Mouse (Mus musculus) embryonic facial prominence, embryonic 15.5 days (tissue): ENCODE results near the gene Cybc1. TPM values are rescaled to one million over a fixed set of nuclear protein-coding genes. Genes with fewer than 3 reads are reported as not detected.

Experiments used
- ATAC-seq: fragments of 200-750 bp; cut with Nextera tagmentation; 2 replicates; pipeline ENCODE4 v1.8.0; 2017; ENCODE audit warnings: low read depth, moderate TSS enrichment; ENCODE audit not compliant: insufficient number of reproducible peaks, low FRiP score, low TSS enrichment
- H3K27ac ChIP-seq: fragments of 300-500 bp; sonication (generic); replicated peaks from 2 replicates; pipeline ENCODE4 v1.5.1; 2015; ENCODE audit warnings: mild to moderate bottlenecking, inconsistent platforms
- H3K27me3 ChIP-seq: fragments of 300-500 bp; sonication (generic); 2 replicates; pipeline ENCODE4 v1.6.1; 2015; ENCODE audit warnings: inconsistent platforms
- H3K36me3 ChIP-seq: fragments of 300-500 bp; sonication (generic); 2 replicates; pipeline ENCODE4 v1.6.1; 2015; ENCODE audit warnings: mild to moderate bottlenecking, inconsistent platforms
- H3K4me1 ChIP-seq: fragments of 300-500 bp; sonication (generic); 2 replicates; pipeline ENCODE4 v1.6.1; 2015; ENCODE audit warnings: inconsistent platforms
- H3K4me2 ChIP-seq: fragments of 300-500 bp; sonication (generic); replicated peaks from 2 replicates; pipeline ENCODE4 v1.6.1; 2015; ENCODE audit warnings: mild to moderate bottlenecking, inconsistent platforms
- H3K4me3 ChIP-seq: fragments of 300-500 bp; sonication (generic); replicated peaks from 2 replicates; pipeline ENCODE4 v1.5.1; 2015; ENCODE audit warnings: mild to moderate bottlenecking, inconsistent platforms
- H3K9ac ChIP-seq: fragments of 300-500 bp; sonication (generic); 2 replicates; pipeline ENCODE4 v1.6.1; 2015; ENCODE audit warnings: inconsistent platforms
- H3K9me3 ChIP-seq: fragments of 300-500 bp; sonication (generic); replicated peaks from 2 replicates; pipeline ENCODE4 v1.6.1; 2016; ENCODE audit warnings: inconsistent platforms
- WGBS: fragments of 180-500 bp; shearing (Covaris S2); methylation state at CpG from one replicate; pipeline ENCODE4 v1.1.7; 2015; 5-methylcytosine and 5-hydroxymethylcytosine counted together
- polyA plus RNA-seq: library from polyadenylated mRNA; unstranded; fragments of >200 nt; fragmentation: Nextera tagmentation; extraction: Ambion mirVana; gene quantifications from 2 replicates; pipeline ENCODE4 v1.2.1, GENCODE M21; 2015

The Cybc1 gene
- 43.2 and 44.8 TPM in 2 replicates for polyA plus RNA-seq

DNA sequence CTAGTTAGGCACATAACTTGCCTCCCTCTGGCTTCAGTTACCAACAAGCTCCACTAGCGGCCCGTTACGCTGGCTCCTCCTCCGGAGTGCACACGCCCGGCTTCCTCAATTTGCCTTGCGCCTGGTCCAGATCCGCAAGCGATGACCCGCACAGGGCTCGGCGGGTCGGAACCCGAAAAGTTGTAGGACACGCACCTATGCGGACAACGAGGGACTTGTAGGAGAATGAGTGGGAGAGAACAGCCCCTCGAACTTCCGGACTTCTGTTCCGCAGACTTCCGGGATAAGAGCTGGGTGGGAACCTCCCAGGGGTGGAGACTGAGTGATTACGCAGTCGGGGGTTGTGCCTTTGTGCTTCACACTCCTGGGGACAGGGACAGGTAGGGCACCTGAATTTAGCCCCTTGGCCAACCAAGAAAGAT is at the start of gene Cybc1:
TSS of gene Cybc1 (minus strand) at position 305 of the 422 bp plus-strand sequence.
- Histone ChIP-seq H3K9me3 (no peaks in the 10 kb centered on the region), H3K9ac (peak within 1 kb of the TSS; percentile 61), H3K4me3 (peak within 1 kb of the TSS; percentile 72), H3K36me3 (peaks cover 20% of the 10 kb centered on the region), H3K27me3 (no peaks in the 10 kb centered on the region), H3K27ac (peak within 1 kb of the TSS; percentile 87), H3K4me2 (peak within 1 kb of the TSS; percentile 85), H3K4me1 (peaks cover 14% of the 10 kb centered on the region)
- 0% methylated on average over 23 of the region's 23 CpGs for WGBS
- ATAC-seq: peak; percentile 89

DNA sequence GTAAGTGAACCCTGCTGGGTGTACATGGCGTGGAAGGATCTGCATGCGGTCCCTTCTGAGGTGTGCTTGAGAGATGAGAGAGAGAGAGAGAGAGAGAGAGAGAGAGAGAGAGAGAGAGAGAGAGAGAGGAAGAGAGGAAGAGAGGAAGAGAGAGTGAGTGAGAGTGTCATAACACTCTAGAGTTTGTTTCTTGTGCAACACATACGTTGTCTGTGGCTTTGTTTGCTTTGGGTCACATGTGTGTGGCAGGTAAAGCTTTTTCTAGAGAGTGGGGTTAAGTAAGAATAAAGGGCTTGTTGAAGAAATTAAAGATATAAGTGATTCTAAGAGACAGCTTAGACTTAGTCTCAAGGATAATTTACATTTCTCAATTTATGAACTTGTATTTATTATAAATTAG is 48.9 kb upstream of the Cybc1 start:
- Histone ChIP-seq H3K4me3 (no peak overlapping the region), H3K27ac (no peak overlapping the region), H3K27me3 (no peaks in the 10 kb centered on the region), H3K4me1 (no peaks in the 10 kb centered on the region), H3K9me3 (no peaks in the 10 kb centered on the region), H3K4me2 (no peak overlapping the region), H3K9ac (no peak overlapping the region), H3K36me3 (0 out of 2 replicates have a peak, but pooled peaks cover 6% of the 10 kb centered on the region)
- WGBS: 89% methylated on average over 3 of the region's 3 CpGs
- ATAC-seq: no peak

DNA sequence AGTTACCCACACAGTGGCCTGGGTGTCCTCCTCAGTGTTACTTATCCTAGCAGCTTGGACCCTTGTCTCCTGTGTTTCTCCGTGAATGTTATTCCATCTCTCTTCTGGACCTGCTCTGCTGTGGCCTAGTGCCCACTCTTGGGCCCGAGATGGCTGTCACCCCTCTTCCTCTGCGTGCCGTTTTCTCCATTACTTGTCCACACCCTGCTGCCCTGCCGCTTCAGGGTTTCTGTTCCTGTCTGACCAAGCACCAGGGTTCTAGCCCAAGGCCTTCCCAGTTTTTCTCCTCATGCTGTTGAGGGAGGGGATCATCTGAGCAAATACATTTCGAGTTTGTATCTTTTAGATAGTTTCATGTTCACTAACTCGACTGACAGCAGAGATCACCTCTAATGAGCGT is 48.4 kb upstream of the Cybc1 start:
- Histone ChIP-seq H3K9ac (no peak overlapping the region), H3K27ac (no peak overlapping the region), H3K9me3 (no peaks in the 10 kb centered on the region), H3K4me1 (no peaks in the 10 kb centered on the region), H3K4me2 (no peak overlapping the region), H3K27me3 (no peaks in the 10 kb centered on the region), H3K4me3 (no peak overlapping the region), H3K36me3 (0 out of 2 replicates have a peak, but pooled peaks cover 7% of the 10 kb centered on the region)
- ATAC-seq: no peak
- 87% methylated on average over 8 of the region's 8 CpGs for WGBS

DNA sequence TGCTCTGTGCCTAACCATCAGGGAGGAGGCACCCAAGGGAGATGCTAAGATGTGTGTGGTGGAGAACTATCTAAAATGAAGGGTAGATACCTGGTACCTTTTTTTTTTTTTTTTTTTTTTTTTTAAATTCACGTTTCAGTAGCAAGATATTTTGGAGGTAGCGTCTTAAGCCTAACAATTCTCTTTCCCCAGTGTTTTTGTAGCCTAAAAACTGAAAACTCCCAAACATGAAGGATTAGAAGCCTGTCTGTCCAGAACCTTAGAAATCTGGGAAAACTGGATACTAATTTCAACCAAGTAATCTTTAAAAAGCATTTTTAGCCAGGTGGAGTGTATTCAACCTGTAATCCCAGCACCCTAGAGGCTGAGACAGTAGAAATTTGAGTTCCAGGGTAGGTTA is 32.0 kb upstream of the Cybc1 start:
- peak overlapping the region; percentile 71 for H3K4me2 ChIP-seq
- no peaks in the 10 kb centered on the region for H3K27me3 ChIP-seq
- no peaks in the 10 kb centered on the region for H3K9me3 ChIP-seq
- H3K9ac ChIP-seq: peak overlapping the region; percentile 98
- WGBS: 48% methylated on average over 2 of the region's 2 CpGs
- ATAC-seq: no peak
- H3K27ac ChIP-seq: no peak overlapping the region
- H3K4me1 ChIP-seq: peaks cover 20% of the 10 kb centered on the region
- peaks cover 28% of the 10 kb centered on the region for H3K36me3 ChIP-seq
- H3K4me3 ChIP-seq: peak overlapping the region; percentile 99

DNA sequence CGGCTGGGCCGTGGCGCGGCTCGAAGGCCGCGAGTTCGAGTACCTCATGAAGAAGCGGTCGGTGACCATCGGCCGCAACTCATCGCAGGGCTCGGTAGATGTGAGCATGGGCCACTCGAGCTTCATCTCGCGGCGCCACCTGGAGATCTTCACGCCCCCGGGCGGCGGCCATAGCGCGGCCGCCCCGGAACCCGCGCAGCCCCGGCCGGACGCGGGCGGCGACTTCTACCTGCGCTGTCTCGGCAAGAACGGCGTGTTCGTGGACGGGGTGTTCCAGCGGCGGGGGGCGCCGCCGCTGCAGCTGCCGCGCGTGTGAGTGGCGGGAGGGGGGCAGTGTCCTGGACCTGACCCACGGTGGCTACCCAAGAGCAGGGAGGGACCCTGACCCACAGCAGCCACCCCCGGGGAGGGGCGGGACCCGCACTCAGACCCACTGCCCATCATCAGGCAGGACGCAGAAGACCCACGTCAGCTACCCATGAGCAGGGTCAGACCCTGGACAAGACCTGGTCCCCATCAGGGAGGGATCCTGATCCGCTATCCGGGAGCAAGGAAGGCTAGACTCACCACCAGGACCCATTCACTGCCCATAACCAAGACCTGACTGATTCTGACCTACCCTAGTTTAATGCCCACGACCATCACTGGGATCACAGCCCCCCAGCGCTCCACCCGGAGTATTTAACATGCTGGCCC is 31.2 kb upstream of the Cybc1 start:
- Histone ChIP-seq H3K9ac (peak overlapping the region; percentile 98), H3K4me1 (peaks cover 20% of the 10 kb centered on the region), H3K36me3 (peaks cover 29% of the 10 kb centered on the region), H3K4me3 (peak overlapping the region; percentile 99), H3K4me2 (peak overlapping the region; percentile 71), H3K9me3 (no peaks in the 10 kb centered on the region), H3K27me3 (no peaks in the 10 kb centered on the region), H3K27ac (peak overlapping the region; percentile 81)
- under 1% methylated on average over 59 of the region's 60 CpGs for WGBS
- ATAC-seq: 0 out of 2 replicates have a peak, but pooled peaks have one; percentile 1

DNA sequence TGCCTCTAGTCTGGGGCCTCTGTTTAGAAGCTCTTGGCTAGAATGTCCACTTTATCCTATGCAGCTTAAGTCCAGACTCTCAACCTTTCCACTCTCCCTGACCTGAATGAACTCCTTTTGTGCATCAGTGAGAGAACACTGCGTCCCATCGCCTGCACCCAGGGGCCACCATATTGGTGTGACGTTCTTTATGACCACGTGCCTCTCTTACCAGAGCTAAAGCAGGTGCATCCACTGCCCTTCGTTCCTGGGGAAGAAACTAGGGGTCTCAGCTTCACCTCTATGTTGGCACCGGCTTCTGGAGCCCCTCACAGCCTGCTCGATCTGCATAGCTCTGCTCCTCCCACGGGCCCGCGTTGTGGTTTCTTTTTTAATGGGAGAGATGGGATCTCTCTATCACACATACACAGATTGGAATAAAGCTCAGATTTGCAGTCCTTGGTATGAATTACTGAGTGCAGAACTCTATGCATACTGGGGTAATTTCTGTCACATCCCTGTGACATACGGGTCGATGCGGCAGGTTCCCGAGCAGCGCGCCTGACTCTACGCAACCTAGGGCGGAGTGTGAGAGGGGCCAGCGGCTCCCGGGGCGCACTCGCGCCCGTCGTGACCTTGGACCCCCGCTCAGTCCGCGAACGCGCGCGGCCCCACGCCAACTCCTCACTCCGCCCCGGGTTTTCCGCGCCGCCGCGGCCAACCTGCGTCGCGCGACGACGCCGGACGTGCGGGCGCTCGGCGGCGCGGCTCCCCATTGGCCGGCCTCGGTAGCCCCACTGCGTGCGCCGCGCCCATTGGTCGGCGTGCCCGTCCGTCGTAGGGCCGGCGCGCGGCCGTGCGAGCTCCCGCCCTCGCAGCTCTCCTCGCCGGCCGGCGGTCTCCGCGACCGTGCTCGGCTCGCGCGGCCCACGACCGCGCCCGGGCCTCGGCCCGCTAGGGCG is 30.3 kb upstream of the Cybc1 start, which contains the start of gene Foxk2:
TSS of gene Foxk2 (plus strand) at position 831 of the 941 bp plus-strand sequence.
- H3K9me3 ChIP-seq: no peaks in the 10 kb centered on the region
- ATAC-seq: peak; percentile 97
- peak within 1 kb of the TSS; percentile 98 for H3K9ac ChIP-seq
- H3K4me1 ChIP-seq: peaks cover 20% of the 10 kb centered on the region
- H3K27ac ChIP-seq: peak within 1 kb of the TSS; percentile 86
- peaks cover 38% of the 10 kb centered on the region for H3K36me3 ChIP-seq
- no peaks in the 10 kb centered on the region for H3K27me3 ChIP-seq
- under 1% methylated on average over 46 of the region's 91 CpGs for WGBS
- H3K4me3 ChIP-seq: peak within 1 kb of the TSS; percentile 99
- H3K4me2 ChIP-seq: peak within 1 kb of the TSS; percentile 71

DNA sequence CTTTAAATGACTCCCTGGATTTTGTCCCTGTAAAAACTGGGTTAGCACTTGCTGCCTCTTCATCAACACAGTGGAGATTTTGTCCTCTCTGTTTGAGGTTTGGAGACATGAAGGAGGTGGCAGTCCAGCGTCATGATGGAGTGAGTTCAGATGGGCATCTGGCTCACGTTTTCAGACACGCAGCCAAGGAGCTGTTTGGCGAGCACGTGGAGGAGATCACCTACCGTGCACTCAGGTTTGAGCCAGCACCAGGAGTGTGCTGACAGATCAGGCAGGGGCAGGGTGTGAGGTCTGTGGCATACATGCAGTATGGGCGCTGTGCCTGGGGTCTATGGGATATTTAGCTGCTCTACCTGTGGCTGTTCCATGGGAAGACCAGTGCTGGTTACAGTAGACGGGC is 21.1 kb upstream of the Cybc1 start:
- Histone ChIP-seq H3K9me3 (no peaks in the 10 kb centered on the region), H3K27ac (no peak overlapping the region), H3K4me3 (no peak overlapping the region), H3K9ac (no peak overlapping the region), H3K4me2 (no peak overlapping the region), H3K4me1 (no peaks in the 10 kb centered on the region), H3K36me3 (peaks cover 94% of the 10 kb centered on the region), H3K27me3 (no peaks in the 10 kb centered on the region)
- ATAC-seq: no peak
- WGBS: 84% methylated on average over 8 of the region's 8 CpGs

DNA sequence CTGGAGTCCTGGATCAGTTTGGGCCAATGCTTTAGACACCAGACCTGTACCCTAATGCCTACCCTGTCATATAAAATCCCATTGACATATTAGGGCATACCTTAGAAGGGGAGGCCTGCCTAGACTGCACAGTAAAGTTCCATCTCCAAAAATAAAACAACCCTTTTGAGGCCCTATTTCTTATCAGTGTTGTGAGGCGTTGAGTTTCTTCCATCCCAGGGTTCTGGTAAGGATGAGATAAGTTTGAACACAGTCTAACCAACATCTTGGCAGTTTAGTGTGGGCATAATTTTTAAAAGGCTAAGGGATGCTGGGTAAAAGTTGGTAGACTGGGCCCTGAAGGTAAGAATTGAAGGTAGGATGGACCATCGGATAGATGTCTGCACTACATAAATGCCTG is 10.5 kb upstream of the Cybc1 start:
- peaks cover 18% of the 10 kb centered on the region for H3K4me1 ChIP-seq
- no peak overlapping the region for H3K27ac ChIP-seq
- H3K4me2 ChIP-seq: no peak overlapping the region
- H3K27me3 ChIP-seq: no peaks in the 10 kb centered on the region
- H3K9ac ChIP-seq: no peak overlapping the region
- H3K36me3 ChIP-seq: peaks cover 49% of the 10 kb centered on the region
- H3K9me3 ChIP-seq: no peaks in the 10 kb centered on the region
- no peak for ATAC-seq
- no peak overlapping the region for H3K4me3 ChIP-seq
- WGBS: 95% methylated on average over 2 of the region's 2 CpGs

DNA sequence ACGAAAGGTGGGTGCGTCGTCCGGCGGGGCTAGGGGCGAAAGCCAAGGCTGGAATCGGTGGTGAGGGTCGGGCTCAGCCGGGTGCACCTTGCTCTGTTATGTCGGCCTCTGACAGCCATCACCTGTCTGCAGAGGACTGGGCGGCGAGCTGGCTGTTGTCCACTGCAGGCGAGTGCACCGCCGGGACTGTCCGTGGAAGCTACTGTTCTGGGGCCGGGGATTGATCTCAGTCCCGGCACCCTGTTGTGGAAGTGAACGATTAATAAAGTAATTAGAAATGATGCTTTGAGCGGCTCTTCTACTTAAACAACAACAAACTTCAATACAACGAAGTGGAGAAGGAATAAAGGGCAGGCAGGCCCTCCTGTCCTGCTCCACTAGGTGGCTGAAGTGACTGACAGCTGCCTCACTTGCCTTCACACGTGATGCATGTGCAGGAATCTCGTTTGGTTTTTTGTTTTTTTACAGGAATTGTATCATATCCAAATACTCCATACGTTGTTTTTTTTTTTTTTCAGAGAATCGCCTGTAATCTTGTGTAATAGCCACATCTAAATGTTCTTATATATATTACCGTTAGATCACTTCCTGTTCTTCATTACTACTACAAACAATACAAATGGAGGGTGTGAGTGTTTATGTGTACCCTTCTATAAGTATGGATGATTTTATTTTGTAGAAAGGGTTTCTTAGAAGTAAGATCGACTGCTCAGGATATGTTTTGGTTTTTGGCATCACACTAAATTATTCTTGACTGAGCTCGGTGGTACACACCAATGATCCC is 8.4 kb upstream of the Cybc1 start:
- no peaks in the 10 kb centered on the region for H3K27me3 ChIP-seq
- peaks cover 29% of the 10 kb centered on the region for H3K36me3 ChIP-seq
- H3K4me3 ChIP-seq: peak overlapping the region; percentile 61
- H3K27ac ChIP-seq: peak overlapping the region; percentile 100
- H3K4me2 ChIP-seq: peak overlapping the region; percentile 51
- H3K9me3 ChIP-seq: no peaks in the 10 kb centered on the region
- ATAC-seq: peak; percentile 21
- peaks cover 18% of the 10 kb centered on the region for H3K4me1 ChIP-seq
- H3K9ac ChIP-seq: peak overlapping the region; percentile 56
- 3% methylated on average over 28 of the region's 28 CpGs for WGBS

DNA sequence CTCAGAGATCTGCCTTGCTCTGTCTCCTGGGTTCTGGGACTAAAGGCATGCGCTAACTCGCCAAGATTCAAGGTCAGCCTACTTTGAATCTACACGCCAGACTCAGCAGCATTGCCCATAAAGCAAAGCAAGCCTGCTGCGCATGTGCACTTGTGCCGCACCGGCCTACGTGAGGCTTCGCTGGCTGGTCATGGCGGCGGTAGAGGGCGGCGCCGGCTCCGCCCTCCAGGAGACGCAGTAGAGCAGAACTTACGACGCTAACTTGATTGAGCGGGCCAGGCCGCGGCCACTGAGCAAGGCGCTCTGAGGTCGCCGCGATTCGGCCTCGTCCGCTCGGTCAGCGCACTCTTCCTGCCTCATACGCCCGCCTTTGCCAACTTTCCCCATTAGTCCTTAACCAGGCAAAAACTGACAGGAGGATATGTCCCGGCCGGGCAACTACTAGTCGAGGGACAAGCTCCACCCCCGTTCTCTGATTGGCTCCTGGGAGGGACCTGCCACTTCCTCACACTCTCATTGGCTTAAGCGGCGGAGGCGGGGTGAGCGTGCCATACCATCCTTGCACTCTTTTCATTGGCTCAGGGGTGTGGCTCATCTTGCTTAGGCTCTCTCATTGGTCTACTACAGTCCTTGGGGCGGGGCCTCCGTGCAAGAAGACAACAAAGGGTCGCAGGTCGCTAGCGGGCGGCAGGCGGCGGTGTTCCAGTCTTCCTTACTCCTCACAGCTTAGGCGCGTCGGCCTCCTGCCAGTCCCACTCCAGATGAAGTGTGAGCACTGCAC is 7.6 kb upstream of the Cybc1 start, which contains the start of gene Narf:
TSS of gene Narf (plus strand) at position 690 of the 781 bp plus-strand sequence.
- H3K27ac ChIP-seq: peak within 1 kb of the TSS; percentile 100
- H3K27me3 ChIP-seq: no peaks in the 10 kb centered on the region
- peak within 1 kb of the TSS; percentile 85 for H3K9ac ChIP-seq
- under 1% methylated on average over 50 of the region's 50 CpGs for WGBS
- H3K4me1 ChIP-seq: peaks cover 18% of the 10 kb centered on the region
- peaks cover 21% of the 10 kb centered on the region; the same call in 1 of the 2 replicates for H3K36me3 ChIP-seq
- ATAC-seq: peak; percentile 100
- H3K4me3 ChIP-seq: peak within 1 kb of the TSS; percentile 61
- no peaks in the 10 kb centered on the region for H3K9me3 ChIP-seq
- H3K4me2 ChIP-seq: peak within 1 kb of the TSS; percentile 51
